Mouse (Mus musculus) E14TG2a.4 (cell line): ENCODE measurements around the gene Med22.
"Not testable (repeated sequence)": the region's sequence is repeated elsewhere in the genome, so short reads cannot be mapped to it uniquely, and the experiment has no call there.

ENCODE experiments used
- CTCF ChIP-seq: conservative IDR thresholded peaks from 2 replicates; pipeline ENCODE4 v1.5.1; 2014; ENCODE audit warnings: low read length
- POU5F1 ChIP-seq: IDR thresholded peaks from 2 replicates; pipeline ENCODE4 v1.6.1; 2014; ENCODE audit warnings: low read length, borderline replicate concordance

DNA sequence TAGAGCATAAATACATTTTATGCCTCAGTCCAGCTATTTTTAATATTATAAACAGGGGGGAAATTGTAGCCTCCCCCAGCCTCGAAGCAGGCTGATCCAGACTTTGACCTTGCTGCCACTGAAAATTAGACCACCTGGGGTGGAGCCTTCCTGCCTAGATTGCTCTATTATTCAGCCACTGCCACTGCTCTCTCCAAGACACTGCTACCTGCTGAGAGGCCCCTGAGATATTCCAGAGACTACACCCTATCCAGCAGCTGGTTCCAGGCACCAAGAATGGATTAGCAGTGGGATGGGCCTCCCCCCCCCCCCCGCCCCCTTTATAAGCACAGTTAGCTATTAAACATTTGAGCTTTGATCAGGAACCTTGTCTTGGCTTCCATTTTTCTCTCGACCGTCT is 24.3 kb downstream of the Med22 start:
- TF ChIP-seq CTCF, POU5F1: not testable (repeated sequence)
